Mouse (Mus musculus) testis, postnatal 14 days (tissue): ENCODE data around the gene Sumo3.

Source experiments
- DNase-seq: peaks from one replicate; pipeline ENCODE4 v3.0.0; 2021; ENCODE audit warnings: low spot score

Sumo3 gene

DNA sequence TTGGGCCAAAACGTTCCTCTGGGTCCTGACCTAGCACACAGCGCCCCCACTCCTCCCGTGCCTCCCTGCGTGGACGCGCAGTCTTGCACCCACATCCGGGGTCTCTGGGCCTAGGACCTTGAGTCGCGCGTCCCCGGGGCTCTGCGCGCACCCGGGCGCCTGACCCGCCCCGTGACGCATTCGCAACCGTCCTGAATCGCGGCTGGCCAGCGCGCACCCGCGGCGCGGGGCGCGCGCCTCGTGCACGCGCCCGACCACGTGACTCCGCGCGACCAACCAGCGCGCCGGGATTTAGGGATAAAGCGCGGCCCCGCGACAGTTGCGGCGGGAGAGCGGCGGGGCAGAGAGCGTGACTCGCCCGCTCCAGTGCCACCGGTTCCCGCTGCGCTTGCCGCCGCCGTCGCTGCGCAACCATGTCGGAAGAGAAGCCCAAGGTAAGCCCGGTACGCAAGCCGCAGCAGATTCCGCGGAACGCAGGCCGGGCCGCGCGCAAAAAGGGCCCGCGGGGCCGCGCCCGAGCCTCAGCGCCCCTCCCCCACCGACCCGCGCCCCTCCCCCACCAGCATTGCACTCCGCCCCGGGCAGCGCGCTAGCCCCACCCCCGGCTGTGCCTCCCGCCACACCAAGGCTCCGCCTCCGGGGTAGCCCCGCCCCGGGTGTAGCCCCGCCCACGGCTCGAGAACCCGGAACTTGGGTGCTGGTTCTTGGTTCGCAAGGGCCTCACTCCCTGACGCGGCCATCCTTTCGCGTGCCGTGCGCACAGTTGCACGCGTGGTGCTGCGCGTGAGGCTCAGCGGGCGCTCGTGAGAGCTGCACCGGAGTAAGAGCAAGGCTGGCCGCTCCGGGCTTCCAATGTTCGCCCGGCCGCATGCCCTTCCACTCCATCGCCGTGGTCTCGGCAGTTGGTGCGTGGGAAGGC is at the start of gene Sumo3, which contains the start of gene Gm49325:
Gene Sumo3 (plus strand): TSS at position 190 of the 919 bp plus-strand sequence.
Gene Gm49325 (plus strand): TSS at position 290 of the 919 bp plus-strand sequence.
- DNase-seq, result peak; percentile 97

DNA sequence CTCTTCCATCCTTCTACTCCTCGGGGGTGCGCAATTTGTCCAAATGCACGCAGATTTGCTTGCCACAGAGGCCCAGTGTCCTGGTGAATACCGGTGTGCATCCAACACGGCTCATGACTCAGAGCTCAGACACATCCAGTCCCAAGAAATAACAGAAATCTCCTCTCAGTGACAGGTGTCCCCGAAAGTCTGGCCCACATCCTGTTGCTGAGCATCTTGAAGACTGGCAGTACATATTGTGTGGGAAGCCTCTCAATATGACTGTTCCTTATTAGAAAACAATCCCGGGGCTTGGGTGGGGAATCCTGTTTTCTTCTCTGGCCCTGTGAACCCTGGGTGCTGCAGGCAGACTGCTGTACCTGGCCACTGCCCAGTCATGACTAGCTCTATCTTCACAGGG is 49.3 kb upstream of the Sumo3 start:
- DNase-seq, result no peak

DNA sequence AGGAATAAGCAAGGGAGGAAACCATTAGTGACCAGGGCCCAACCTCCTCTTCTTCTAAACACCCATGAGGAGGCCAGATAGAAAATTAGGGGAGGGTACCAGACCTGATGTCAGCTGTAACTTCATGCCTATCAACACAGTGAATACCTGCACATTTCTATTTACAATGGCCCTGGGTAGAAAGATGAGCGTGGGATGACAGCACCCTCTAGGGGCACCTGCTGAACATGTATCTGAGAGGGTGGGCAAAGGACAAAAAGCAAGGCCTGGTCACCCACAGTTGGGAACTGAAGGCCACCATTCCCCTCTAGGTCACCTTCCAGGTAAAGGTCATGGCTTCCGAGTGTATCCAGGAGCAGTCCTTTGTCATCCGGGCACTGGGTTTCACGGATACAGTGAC is 48.3 kb upstream of the Sumo3 start:
- no peak for DNase-seq

DNA sequence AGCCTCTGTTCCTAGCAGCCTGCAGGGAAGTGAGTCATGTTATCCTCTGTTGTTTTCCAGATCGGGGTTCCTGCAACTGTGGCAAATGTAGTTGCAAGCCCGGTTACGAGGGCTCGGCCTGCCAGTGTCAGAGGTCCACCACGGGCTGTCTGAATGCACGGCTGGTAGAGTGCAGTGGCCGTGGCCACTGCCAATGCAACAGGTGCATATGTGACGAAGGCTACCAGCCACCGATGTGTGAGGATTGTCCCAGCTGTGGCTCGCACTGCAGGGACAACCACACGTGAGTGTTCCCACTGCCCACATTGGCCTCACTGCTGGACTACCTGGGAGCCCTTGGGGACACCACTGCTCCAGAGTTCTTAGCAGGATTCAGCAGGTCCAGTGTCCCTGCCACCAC is 45.8 kb upstream of the Sumo3 start:
- DNase-seq, result no peak

DNA sequence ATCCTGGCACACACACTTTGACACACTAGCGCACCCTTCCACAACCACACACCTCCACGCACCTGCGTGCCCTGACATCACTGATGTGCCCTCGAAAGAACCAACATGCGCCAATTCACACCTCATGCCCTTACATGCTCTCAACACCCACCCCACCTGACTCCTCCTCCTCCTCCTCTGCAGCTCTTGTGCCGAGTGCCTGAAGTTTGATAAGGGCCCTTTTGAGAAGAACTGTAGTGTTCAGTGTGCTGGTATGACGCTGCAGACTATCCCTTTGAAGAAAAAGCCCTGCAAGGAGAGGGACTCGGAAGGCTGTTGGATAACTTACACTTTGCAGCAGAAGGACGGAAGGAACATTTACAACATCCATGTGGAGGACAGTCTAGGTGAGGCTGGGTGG is 45.1 kb upstream of the Sumo3 start:
- no peak for DNase-seq

DNA sequence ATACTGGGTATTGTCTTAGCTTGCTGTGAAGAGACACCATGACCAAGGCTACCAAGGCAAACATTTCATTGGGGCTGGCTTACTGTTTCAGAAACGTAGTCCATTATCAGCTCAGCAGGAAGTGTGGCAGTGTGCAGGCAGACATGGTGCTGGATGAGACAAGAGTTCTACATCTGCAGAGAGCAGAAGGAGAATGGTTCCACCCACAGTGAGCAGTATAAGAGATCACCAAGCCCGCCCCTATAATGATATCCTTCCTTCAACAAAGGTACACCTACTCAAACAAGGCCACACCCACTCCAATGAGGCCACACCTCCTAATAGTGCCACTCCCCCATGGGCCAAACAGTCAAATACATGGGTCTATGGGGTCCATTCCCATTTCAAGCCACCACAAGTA is 44.4 kb upstream of the Sumo3 start:
- no peak for DNase-seq

DNA sequence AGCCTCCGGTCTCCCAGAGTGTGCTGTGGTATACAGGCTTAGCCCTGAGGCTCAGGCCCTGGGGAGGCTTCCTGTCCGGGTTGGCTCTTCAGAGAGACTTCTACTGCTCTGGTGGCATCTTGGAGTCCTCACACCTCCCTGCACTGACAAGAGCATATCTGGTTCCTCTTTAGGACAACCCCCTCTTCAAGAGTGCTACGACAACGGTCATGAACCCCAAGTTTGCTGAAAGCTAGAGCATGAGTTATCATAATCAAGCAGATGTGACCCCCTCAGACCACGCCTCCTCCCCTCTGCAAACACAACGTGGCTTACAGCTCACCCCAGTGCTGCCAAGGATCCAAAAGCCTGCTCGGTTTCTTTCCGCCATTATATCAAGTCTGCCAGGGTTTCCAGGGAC is 40.9 kb upstream of the Sumo3 start:
- DNase-seq, result no peak

DNA sequence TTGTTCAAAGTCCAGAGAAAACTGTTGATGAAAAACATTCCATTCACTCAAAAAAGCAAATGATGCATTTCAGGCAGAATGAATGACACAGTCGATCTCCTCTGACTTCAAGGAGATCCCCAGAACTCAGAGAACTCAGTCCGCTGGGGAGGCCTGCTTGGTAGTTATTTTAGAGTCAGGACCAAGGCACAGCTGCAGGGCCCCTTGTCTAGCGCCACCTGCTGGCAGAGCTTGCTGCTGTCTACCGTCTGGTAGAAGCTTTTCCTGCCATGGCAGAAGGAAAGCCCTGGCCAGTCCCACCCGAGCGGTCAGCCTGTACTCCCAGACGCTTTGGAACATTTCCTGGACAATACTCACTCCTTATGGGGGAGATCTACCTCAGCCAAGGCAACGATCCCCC is 39.2 kb upstream of the Sumo3 start:
- DNase-seq, result peak; percentile 80

DNA sequence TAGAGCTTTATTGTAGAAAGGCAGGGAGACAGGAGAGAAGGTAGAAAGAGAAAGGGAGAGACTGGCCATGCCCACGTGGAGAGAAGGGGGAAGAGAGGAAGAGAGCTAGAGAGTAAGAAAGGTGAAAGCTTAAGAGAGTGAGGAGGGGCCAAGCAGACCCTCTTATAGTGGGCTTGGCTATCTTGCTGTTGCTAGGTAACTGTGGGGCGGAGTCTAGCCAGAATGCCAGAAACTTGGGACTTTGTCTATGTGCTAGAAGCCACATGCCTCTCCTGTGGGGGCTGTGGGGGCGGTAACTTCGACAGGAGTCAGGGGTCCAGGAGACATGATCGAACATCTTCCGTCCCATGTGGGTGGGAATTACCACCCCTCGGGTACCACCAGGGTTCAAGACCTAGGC is 36.4 kb upstream of the Sumo3 start:
- no peak for DNase-seq

DNA sequence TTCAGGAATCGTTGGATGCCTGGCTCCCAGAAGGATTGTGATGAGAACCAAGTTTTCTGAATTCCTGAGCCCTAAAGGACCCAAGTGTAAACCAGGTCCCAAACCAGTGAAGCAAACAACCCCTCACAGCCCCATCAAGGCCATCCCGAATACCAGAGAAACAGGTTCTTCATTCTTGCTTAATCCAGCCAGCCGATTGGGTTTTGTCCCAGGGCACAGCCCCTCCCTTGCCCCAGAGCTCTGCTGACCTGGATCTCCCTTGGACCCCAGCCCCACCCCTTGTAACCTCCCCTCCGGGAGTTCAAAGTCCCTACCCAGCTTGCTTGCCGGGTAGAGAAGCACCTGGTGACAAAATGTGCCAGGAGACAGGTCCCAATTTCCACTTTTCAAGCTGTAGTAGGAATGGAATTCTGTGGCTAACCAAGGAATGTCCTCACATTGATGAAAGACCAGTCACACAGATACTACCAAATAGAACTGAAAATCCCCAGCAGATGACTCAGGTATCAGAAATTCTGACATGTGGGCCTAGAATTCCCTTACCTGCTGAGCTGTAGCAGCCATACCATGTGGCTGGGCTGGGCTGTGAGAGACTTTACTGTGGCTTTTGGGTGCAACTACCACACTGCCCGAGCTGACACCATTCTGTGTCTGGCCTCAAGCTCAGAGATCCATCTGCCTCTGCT is 35.8 kb upstream of the Sumo3 start:
- no peak for DNase-seq

DNA sequence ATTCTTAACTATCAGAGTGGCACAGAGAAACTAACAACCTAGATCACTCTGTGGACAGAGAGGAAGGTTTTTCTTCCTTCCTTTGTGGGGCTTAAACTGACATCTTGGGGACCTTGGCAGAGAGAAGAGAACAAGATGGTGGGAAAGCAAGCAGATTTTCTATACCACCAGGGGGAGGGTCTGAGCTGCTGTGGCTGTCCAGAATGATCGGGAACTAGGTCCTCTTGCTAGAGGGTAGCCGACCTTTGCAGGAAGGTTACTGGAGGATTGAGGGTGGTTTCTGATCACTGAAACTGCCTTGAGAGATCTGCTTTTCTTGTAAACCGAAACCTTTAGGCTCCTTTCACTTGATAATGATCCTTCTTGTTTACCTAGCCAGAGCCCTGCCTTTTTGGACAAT is 33.7 kb upstream of the Sumo3 start:
- DNase-seq, result no peak

DNA sequence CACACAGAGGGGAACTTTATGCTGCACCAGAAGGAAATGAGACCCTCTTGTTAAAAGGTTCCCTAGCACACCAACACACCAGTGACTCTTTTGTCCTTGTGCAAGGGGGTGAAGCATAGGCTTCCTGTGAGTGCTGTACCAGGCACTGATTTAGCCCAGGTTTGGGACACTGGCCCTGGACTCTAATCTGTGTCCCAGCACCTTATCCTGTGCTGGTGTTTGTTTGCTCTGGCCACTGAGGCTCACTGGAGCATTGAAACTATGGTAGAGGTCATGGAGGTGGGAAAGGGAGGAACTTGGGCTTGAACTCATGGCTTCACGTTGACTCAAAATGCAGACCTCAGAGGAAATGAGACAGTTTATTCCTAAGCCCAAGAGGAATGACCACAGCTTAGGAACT is 32.7 kb upstream of the Sumo3 start:
- no peak for DNase-seq

DNA sequence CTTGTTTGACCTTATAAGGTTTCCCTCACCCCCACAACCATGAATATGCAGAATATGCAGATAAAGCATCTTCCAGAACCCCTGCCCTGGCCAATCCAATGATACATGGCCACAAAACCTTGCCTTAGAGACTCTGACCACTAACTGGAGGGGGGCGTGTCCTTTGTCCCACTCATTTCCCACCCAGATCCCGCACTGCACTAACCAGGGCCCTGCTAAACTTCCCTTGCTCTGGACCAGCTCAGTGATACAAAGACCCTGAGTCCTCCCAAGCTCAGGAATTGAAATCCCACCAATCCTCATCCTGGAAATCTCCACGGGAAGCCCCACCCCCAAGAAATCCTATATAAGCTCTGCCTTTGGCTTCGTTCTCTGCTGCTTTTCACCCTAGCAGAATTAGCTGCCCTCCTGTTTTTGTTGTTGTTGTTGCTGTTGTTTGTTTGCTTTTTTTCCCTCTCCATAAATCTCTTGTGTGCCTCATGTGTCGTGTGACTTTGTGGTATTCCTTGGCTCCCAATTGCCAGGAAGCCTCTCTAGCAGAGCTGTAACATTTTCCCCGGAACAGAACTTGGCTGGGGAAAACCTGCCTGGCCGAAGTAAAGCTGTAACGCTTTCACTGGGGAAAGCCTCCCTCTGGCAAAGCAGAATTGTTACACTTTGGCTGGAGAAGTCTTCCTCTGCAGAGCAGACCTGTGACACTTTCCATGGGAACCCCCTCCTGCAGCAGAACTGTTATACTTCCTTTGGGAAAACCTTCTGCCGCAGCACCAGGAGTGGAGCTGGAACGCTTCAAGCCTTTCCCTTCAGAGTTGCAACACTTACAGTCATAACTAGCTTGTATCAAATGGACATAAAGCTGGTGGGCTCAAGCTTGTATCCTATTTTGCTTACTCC is 25.6 kb upstream of the Sumo3 start:
- DNase-seq, result peak; percentile 62

DNA sequence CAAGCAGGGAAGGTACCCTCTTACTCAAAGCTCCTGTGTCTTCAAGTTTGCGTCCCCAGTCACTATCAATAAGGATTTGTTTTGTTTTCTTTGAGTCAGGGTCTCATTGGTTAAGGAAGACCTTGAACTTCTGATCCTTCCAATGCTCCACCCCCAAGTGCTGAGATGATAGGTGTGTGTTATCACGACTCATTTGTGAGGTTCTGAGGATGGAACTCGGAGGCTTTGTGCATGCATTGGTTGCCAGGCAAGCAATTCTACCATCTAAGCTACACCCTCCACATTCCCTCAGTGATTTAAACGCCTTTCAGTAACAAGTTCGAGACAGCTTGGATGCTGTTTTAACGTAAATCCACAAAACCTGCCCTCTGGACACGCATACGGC is 24.9 kb upstream of the Sumo3 start:
- no peak for DNase-seq

DNA sequence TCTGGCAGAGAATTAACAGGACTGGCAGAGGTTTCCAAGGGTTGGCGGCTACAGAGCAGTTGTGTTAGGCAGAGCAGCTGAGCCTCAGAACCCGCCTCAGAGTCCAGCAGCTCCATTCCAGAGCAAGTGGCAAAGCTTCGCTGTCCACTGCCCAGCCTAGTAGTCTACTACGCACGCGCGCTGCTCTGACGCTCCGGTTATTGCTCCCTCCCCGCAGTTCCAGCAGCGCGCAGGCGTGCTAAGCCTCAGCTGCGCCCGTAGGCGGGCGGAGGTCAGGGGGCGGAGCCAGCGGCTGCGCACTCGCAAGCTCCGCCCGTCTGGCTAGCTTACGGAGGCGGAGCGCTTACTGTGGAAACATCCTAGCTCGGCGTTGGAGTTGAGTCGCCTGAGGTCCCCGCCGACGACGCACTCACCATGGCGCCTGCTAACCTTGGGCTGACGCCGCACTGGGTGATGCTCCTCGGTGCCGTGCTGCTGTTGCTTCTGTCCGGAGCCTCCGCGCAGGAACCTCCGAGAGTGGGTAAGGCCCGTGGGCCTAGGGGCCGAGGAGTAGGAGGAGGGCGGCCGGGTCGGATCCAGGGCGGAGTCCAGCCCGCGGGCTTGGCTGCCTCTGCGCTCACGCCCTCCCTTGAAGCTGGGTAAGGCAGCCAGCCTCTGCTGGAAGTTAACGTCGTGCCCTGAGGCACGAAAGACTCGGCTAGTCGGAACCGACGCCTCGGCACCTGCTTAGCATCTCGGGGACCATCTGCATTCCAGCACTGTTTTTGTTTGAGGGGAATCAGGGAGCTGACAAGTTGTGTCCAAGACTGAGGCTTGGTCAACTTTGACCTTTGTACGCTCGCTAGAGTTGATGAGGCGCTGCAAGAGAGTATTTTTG is 24.3 kb upstream of the Sumo3 start, which contains the start of gene Pttg1ip:
Gene Pttg1ip (plus strand): TSS at position 313 of the 877 bp plus-strand sequence.
- peak; percentile 96 for DNase-seq

DNA sequence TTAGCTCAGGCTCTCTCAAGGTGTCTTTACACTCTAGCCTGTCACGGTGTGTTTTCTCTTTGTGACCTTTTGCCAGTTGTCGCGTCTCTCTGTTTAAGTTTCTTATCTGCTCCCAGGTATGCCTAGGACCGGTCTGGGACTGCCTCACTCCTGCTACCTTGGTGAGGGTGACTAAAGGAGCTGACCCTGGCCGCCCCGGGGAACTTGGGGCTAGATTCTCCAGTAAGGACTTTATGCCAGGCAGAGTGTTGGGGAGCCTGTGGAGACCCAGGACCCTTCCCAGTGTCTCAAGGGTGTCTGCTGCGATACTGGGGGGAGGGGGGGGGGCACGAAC is 23.6 kb upstream of the Sumo3 start:
- DNase-seq, result no peak

DNA sequence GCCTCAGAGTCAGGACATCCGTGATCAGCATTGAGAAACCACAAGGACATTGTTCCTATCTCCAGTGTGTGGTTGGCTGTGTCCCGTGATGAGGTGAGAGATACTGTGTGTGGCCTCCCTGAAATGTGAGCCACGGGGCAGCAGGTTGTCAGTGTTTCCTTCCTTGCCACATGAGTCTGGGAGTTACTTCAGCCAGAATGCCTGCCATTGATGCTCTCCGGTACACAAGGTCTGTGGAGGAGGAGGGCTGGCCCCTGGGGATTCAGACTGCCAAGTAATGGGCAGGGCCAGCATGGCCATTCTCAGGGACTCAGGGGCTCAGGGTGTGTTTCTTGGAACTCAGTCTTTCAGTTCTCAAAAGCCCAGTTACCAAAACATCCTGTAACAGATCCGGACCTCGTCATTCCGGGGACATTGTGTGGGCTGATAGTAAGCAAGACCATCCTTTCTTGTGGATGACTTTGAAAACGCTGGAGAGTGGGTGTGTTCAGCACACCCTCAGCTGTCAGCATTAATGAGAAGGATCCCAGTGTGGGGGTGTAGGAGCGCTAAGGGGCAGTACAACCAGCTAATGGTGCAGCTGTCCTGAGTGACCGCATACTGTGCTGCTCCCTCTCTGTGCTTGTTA is 22.0 kb upstream of the Sumo3 start:
- peak; percentile 39 for DNase-seq

DNA sequence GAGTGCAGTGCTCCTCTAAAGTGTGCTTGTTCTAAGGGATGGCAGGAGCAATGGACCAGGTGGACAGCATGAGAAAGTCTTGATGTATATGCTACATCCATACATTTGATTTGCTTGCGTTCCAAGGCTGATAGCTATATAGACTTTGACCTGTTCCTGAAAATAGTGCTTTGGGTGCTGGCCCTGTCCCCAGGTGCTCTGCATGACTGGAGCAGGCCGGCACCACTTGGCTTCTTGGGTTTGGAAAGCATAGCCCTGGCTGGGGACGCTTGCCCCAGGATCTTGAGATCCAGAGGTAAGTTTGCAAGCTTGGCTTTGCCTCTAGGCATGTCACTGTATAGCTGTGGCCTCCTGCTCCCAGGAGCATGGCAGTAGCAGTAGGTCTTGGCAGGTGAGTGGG is 19.3 kb upstream of the Sumo3 start:
- no peak for DNase-seq

DNA sequence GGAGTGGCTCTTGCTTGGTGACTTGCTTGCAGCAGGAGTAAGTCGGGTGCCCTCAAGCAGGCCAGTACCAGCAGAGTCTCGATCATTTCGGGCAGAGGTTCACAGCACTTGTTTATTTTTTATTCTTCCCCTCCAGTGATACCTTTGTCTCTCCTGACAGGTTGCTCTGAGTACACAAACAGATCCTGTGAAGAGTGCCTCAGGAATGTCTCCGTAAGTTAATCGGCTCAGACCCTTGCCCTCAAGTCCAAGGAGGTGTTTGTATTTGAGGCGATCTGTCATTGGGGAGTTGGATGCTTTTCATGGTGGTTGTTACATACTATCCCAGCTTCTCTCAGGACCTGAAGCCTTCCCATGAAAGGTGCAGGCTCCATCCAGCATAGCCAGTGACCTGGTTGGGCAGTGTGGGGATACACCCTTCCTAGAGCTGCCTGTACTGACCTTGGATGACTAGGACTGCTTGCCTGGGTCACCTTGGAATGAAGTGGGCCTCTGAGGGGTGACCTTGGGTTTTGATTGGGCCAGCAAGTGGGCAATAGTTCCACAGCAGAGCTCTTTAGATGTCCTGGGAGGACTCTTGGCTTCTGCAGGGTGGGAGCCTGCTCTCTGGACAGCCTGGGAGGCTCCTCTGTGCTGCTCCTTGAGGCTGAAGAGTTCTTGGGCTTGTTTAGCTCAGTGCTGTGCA is 18.7 kb upstream of the Sumo3 start:
- DNase-seq, result no peak

DNA sequence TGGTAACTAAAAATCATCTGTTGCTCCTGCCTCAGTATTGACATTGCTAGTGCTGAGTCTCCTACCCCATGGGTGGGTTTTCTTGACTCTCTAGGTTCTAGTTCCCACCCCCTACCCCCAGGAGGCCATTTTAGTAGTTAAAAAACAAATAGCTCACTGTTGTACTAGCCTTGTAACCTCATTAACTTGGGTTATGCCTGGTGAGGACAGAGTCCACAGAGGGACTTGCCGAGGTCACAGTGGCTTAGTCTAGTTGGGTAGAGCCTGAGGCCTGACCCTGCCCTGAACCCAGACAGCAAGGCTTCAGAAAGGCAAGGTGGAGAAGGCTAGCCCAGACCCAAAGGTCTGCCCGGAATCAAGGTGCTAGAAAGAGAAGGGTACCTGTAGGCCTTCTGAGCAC is 17.9 kb upstream of the Sumo3 start:
- no peak for DNase-seq
